Mouse (Mus musculus): Measurements from ENCODE around the gene Uba6. TPM values are rescaled to one million over a fixed set of nuclear protein-coding genes. Genes with fewer than 3 reads are reported as not detected.

The Uba6 gene
- polyA plus RNA-seq, 1 experiment from 2014 or later = 13.2 TPM

DNA sequence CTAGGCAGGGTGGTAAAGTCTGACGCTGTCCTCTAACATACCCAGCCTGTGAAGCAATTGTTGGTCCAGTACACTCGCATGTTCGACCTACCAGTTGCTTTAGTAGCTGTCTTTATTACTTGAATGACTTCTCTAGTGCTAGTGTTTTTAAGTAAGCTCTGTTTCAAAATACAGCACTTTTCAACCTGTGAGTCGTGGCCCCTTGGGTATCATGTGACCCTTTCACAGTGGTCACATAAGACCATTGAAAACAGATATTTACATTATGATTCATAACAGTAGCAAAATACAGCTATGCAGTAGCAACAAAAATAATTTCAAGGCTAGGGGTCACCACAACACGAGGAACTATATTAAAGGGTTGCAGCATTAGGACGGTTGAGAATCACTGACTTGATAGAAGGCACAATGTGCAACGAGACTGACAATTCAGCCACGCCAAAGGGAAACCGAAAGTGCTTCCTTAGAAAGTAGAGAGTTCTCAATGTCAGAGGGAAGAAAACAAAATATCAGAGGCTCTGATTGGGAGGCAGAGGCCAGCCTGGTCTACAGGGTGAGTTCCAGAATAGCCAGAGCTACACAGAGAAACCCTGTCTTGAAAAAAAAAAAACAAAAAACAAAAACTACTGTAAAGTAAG, 54.0 kb downstream of the Uba6 start:
- no peak overlapping the region for H3K4me3 ChIP-seq (ENCODE audit: low read length)
- H3K9ac ChIP-seq (replicated peaks; ENCODE audit: low read length) = no peak overlapping the region
- peaks cover 8% of the 10 kb centered on the region for H3K36me3 ChIP-seq (ENCODE audit: insufficient read depth, low read length)
- H3K4me2 ChIP-seq (replicated peaks; ENCODE audit: low read depth, low read length) = no peak overlapping the region
- 89% methylated on average over 9 of the region's 9 CpGs for WGBS
- H3K9me3 ChIP-seq (ENCODE audit: low read length) = no peaks in the 10 kb centered on the region
- H3K27me3 ChIP-seq (ENCODE audit: insufficient read depth, low read length) = no peaks in the 10 kb centered on the region
- no peaks in the 10 kb centered on the region for H3K4me1 ChIP-seq (ENCODE audit: insufficient read depth, low read length)
- ATAC-seq (ENCODE audit: low FRiP score, low TSS enrichment) = no peak
- no peak overlapping the region for H3K27ac ChIP-seq (ENCODE audit: low read length)

- H3K4me3 ChIP-seq (ENCODE audit: low read length) = no peak overlapping the region
- WGBS = 67% methylated on average over 1 of the region's 1 CpGs
- H3K9ac ChIP-seq (replicated peaks; ENCODE audit: low read length) = no peak overlapping the region
- H3K27me3 ChIP-seq (ENCODE audit: insufficient read depth, low read length) = no peaks in the 10 kb centered on the region
- 0 out of 2 replicates have a peak, but pooled peaks cover 7% of the 10 kb centered on the region for H3K36me3 ChIP-seq (ENCODE audit: insufficient read depth, low read length)
- H3K9me3 ChIP-seq (ENCODE audit: low read length) = no peaks in the 10 kb centered on the region
- no peak overlapping the region for H3K27ac ChIP-seq (ENCODE audit: low read length)
- ATAC-seq (ENCODE audit: low FRiP score, low TSS enrichment) = no peak
- H3K4me2 ChIP-seq (replicated peaks; ENCODE audit: low read depth, low read length) = no peak overlapping the region
- H3K4me1 ChIP-seq (ENCODE audit: insufficient read depth, low read length) = no peaks in the 10 kb centered on the region
Measured at GRCm38 (mm10) chr5:86113997-86114396, 58.6 kb downstream of the Uba6 start.

DNA sequence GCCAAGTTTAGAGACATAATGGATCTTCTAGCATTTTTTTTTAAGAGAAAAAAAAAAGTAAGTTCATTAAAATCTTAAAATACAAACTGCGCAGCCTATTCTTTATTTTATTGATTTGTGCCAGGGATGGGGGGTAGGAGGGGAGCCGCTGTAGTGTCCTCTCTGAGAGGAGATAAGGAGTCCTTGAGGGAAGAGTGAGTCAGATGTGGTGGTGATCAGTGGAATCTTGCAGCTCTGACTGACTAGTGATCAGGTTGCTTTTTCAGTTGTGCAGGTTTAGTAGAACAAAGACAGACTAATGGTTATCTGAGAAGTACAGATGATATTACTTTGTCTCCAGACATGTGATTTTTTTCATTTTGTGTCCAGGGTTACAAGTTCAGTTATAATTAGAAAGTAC, 59.6 kb downstream of the Uba6 start:
- Histone ChIP-seq H3K4me3 (ENCODE audit: low read length) (no peak overlapping the region), H3K27me3 (ENCODE audit: insufficient read depth, low read length) (no peaks in the 10 kb centered on the region), H3K9me3 (ENCODE audit: low read length) (no peaks in the 10 kb centered on the region), H3K36me3 (ENCODE audit: insufficient read depth, low read length) (peaks cover 8% of the 10 kb centered on the region; the same call in 1 of the 2 replicates), H3K4me2 (replicated peaks; ENCODE audit: low read depth, low read length) (no peak overlapping the region), H3K9ac (replicated peaks; ENCODE audit: low read length) (no peak overlapping the region), H3K4me1 (ENCODE audit: insufficient read depth, low read length) (no peaks in the 10 kb centered on the region), H3K27ac (ENCODE audit: low read length) (no peak overlapping the region)
- no peak for ATAC-seq (ENCODE audit: low FRiP score, low TSS enrichment)
- 93% methylated on average over 2 of the region's 2 CpGs for WGBS

DNA sequence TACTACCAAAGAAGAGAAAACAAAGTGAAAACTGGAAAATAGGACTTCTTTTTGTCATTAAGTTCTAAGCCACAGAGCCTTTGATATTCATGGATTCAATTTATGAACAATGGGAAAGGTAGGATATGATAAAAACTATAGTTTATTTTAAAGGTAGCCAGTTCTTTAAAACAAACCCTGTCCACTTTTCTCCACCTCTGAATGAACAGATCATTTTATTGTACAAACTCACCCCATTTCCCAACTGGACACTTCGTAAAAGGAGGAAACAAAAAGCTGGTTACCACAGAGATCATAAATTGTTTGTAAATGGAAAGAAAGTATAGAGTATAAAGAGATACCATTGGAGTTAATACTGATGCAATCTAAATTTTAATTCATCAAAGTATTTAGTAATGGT, 61.5 kb downstream of the Uba6 start:
- H3K4me1 ChIP-seq (ENCODE audit: insufficient read depth, low read length) = no peaks in the 10 kb centered on the region
- 96% methylated on average over 1 of the region's 1 CpGs for WGBS
- no peaks in the 10 kb centered on the region for H3K9me3 ChIP-seq (ENCODE audit: low read length)
- peaks cover 9% of the 10 kb centered on the region; the same call in 1 of the 2 replicates for H3K36me3 ChIP-seq (ENCODE audit: insufficient read depth, low read length)
- no peak overlapping the region for H3K9ac ChIP-seq (replicated peaks; ENCODE audit: low read length)
- no peaks in the 10 kb centered on the region for H3K27me3 ChIP-seq (ENCODE audit: insufficient read depth, low read length)
- no peak overlapping the region for H3K27ac ChIP-seq (ENCODE audit: low read length)
- no peak overlapping the region for H3K4me3 ChIP-seq (ENCODE audit: low read length)
- no peak for ATAC-seq (ENCODE audit: low FRiP score, low TSS enrichment)
- no peak overlapping the region for H3K4me2 ChIP-seq (replicated peaks; ENCODE audit: low read depth, low read length)

GRCm38 (mm10) chr5:86106610-86107009, 66.0 kb downstream of the Uba6 start:
- H3K4me1 ChIP-seq (ENCODE audit: insufficient read depth, low read length) = no peaks in the 10 kb centered on the region
- 81% methylated on average over 2 of the region's 2 CpGs for WGBS
- H3K4me2 ChIP-seq (replicated peaks; ENCODE audit: low read depth, low read length) = no peak overlapping the region
- peaks cover 6% of the 10 kb centered on the region; the same call in 1 of the 2 replicates for H3K36me3 ChIP-seq (ENCODE audit: insufficient read depth, low read length)
- ATAC-seq (ENCODE audit: low FRiP score, low TSS enrichment) = no peak
- no peaks in the 10 kb centered on the region for H3K27me3 ChIP-seq (ENCODE audit: insufficient read depth, low read length)
- no peak overlapping the region for H3K27ac ChIP-seq (ENCODE audit: low read length)
- H3K4me3 ChIP-seq (ENCODE audit: low read length) = no peak overlapping the region
- H3K9ac ChIP-seq (replicated peaks; ENCODE audit: low read length) = no peak overlapping the region
- no peaks in the 10 kb centered on the region for H3K9me3 ChIP-seq (ENCODE audit: low read length)

- Histone ChIP-seq H3K36me3 (ENCODE audit: insufficient read depth, low read length) (no peaks in the 10 kb centered on the region), H3K4me2 (replicated peaks; ENCODE audit: low read depth, low read length) (no peak overlapping the region), H3K4me3 (ENCODE audit: low read length) (no peak overlapping the region), H3K9ac (replicated peaks; ENCODE audit: low read length) (no peak overlapping the region), H3K27ac (ENCODE audit: low read length) (no peak overlapping the region), H3K27me3 (ENCODE audit: insufficient read depth, low read length) (no peaks in the 10 kb centered on the region), H3K9me3 (ENCODE audit: low read length) (no peaks in the 10 kb centered on the region), H3K4me1 (ENCODE audit: insufficient read depth, low read length) (no peaks in the 10 kb centered on the region)
- WGBS = 94% methylated on average over 2 of the region's 2 CpGs
- ATAC-seq (ENCODE audit: low FRiP score, low TSS enrichment) = no peak
Measured at GRCm38 (mm10) chr5:86102176-86102575, 70.4 kb downstream of the Uba6 start.

- WGBS = 85% methylated on average over 3 of the region's 3 CpGs
- no peak overlapping the region for H3K4me2 ChIP-seq (replicated peaks; ENCODE audit: low read depth, low read length)
- no peaks in the 10 kb centered on the region for H3K27me3 ChIP-seq (ENCODE audit: insufficient read depth, low read length)
- no peak overlapping the region for H3K27ac ChIP-seq (ENCODE audit: low read length)
- no peak for ATAC-seq (ENCODE audit: low FRiP score, low TSS enrichment)
- no peak overlapping the region for H3K4me3 ChIP-seq (ENCODE audit: low read length)
- no peaks in the 10 kb centered on the region for H3K36me3 ChIP-seq (ENCODE audit: insufficient read depth, low read length)
- H3K9ac ChIP-seq (replicated peaks; ENCODE audit: low read length) = no peak overlapping the region
- H3K9me3 ChIP-seq (ENCODE audit: low read length) = no peaks in the 10 kb centered on the region
- no peaks in the 10 kb centered on the region for H3K4me1 ChIP-seq (ENCODE audit: insufficient read depth, low read length)
Measured at GRCm38 (mm10) chr5:86100621-86101020, 72.0 kb downstream of the Uba6 start.

GRCm38 (mm10) chr5:86098988-86099387, 73.6 kb downstream of the Uba6 start:
- no peaks in the 10 kb centered on the region for H3K9me3 ChIP-seq (ENCODE audit: low read length)
- H3K4me1 ChIP-seq (ENCODE audit: insufficient read depth, low read length) = no peaks in the 10 kb centered on the region
- H3K27ac ChIP-seq (ENCODE audit: low read length) = no peak overlapping the region
- no peaks in the 10 kb centered on the region for H3K36me3 ChIP-seq (ENCODE audit: insufficient read depth, low read length)
- no peak for ATAC-seq (ENCODE audit: low FRiP score, low TSS enrichment)
- no peak overlapping the region for H3K9ac ChIP-seq (replicated peaks; ENCODE audit: low read length)
- WGBS = 89% methylated on average over 3 of the region's 3 CpGs
- no peak overlapping the region for H3K4me3 ChIP-seq (ENCODE audit: low read length)
- H3K4me2 ChIP-seq (replicated peaks; ENCODE audit: low read depth, low read length) = no peak overlapping the region
- no peaks in the 10 kb centered on the region for H3K27me3 ChIP-seq (ENCODE audit: insufficient read depth, low read length)

DNA sequence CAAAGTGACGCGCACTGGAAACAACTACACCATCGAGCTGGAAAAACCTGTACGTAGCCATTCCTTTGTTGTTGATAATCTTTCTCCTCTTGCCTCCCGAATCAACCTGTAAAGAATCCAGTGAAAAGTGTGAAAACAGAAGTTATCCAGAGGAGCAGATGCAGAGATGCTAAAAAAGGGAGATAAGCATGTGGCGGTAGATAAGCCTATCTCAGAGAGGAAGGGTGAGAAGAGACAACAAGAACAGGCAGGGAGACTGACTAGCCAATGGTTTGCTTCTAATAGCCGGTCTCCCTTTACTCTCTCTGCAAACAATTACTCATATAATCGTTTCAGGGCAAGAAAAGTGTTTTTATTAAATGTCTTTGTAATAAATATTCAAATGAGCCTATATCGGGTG, 77.8 kb downstream of the Uba6 start:
- H3K9me3 ChIP-seq (ENCODE audit: low read length) = no peaks in the 10 kb centered on the region
- no peak overlapping the region for H3K4me3 ChIP-seq (ENCODE audit: low read length)
- H3K4me2 ChIP-seq (replicated peaks; ENCODE audit: low read depth, low read length) = no peak overlapping the region
- no peaks in the 10 kb centered on the region for H3K4me1 ChIP-seq (ENCODE audit: insufficient read depth, low read length)
- no peaks in the 10 kb centered on the region for H3K36me3 ChIP-seq (ENCODE audit: insufficient read depth, low read length)
- H3K27ac ChIP-seq (ENCODE audit: low read length) = no peak overlapping the region
- H3K9ac ChIP-seq (replicated peaks; ENCODE audit: low read length) = no peak overlapping the region
- no peaks in the 10 kb centered on the region for H3K27me3 ChIP-seq (ENCODE audit: insufficient read depth, low read length)
- WGBS = 88% methylated on average over 9 of the region's 9 CpGs
- no peak for ATAC-seq (ENCODE audit: low FRiP score, low TSS enrichment)

DNA sequence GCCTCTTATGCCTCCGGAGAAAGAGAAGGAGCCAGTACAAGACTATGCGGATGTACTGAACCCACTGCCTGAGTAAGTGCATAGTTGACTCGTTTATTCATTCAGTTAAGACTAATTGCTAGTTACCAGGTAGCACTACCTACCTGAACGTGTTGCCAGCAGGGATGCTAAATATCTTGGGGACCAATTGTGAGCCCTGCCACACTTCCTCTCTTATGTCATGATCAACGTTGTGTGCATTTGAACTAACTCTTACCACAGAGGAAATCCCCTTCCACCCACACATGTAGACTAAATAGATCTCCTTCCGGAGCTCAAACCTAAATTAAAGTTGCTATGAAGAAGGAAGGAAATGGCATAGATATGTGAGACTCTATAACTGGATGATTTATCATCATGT, 85.9 kb downstream of the Uba6 start:
- Histone ChIP-seq H3K4me2 (replicated peaks; ENCODE audit: low read depth, low read length) (no peak overlapping the region), H3K27ac (ENCODE audit: low read length) (no peak overlapping the region), H3K4me3 (ENCODE audit: low read length) (no peak overlapping the region), H3K9ac (replicated peaks; ENCODE audit: low read length) (no peak overlapping the region), H3K4me1 (ENCODE audit: insufficient read depth, low read length) (no peaks in the 10 kb centered on the region), H3K9me3 (ENCODE audit: low read length) (no peaks in the 10 kb centered on the region), H3K36me3 (ENCODE audit: insufficient read depth, low read length) (no peaks in the 10 kb centered on the region), H3K27me3 (ENCODE audit: insufficient read depth, low read length) (no peaks in the 10 kb centered on the region)
- WGBS = 73% methylated on average over 6 of the region's 6 CpGs
- no peak for ATAC-seq (ENCODE audit: low FRiP score, low TSS enrichment)

Data from kidney, embryonic 16.5 days (tissue).